Mouse (Mus musculus) pancreas, adult 10 weeks (tissue): ENCODE results near the gene Pafah2. TPM values are rescaled to one million over a fixed set of nuclear protein-coding genes. Genes with fewer than 3 reads are reported as not detected.

Source experiments
- polyA plus RNA-seq: library from polyadenylated mRNA; stranded (reverse); fragments of 350-450 nt; fragmentation: Illumina TruSeq; extraction: RNeasy Lipid Tissue Mini Kit (QIAGEN cat#74804); gene quantifications from one replicate; pipeline ENCODE4 v1.2.3, GENCODE M21; 2015; ENCODE audit warnings: low read depth, low replicate concordance; ENCODE audit not compliant: insufficient read depth

The Pafah2 gene
- polyA plus RNA-seq = 4.3 TPM

GRCm38 (mm10) chr4:134395977-134396825 lies at the start of gene Pafah2:
Gene Pafah2 (plus strand): TSS chr4:134396320.

DNA sequence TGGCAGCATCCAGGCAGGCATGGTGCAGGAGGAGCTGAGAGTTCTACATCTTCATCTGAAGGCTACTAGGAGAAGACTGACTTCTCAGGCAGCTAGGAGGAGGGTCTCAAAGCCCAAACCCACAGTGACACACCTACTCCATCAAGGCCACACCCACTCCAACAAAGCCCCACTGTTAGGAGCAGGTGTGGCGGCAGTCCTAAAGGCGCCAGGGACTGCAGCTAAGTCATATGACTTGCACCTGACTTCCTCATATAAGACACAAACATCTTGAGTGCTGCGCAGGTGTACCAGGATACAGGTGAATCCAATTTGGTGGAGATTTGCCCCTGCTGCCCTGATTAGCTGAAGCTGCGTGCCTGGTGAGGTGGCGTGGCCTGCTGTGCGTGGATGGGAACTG lies 12.4 kb upstream of the Pafah2 start, which contains the start of gene Extl1:
Gene Extl1 (minus strand): TSS at position 101 of the 400 bp plus-strand sequence.

GRCm38 (mm10) chr4:134468215-134468575 lies 72.1 kb downstream of the Pafah2 start, which contains the start of gene Stmn1:
Gene Stmn1 (plus strand): TSS chr4:134468320.

Other genes with a start within 250 kb of the Pafah2 start
- 12.7 TPM for gene Cep85, start 209.2 kb upstream of the Pafah2 start, polyA plus RNA-seq
- gene Gm7534, start 193.3 kb upstream of the Pafah2 start, polyA plus RNA-seq = not detected
- 0.65 TPM for gene Catsper4, start 168.9 kb upstream of the Pafah2 start, polyA plus RNA-seq
- 4.4 TPM for gene Cnksr1, start 157.9 kb upstream of the Pafah2 start, polyA plus RNA-seq
- not detected for gene E130218I03Rik, start 152.7 kb upstream of the Pafah2 start, polyA plus RNA-seq
- gene Zfp593, start 150.7 kb upstream of the Pafah2 start, polyA plus RNA-seq = 2.0 TPM
- not detected for gene Gm30191, start 149.4 kb upstream of the Pafah2 start, polyA plus RNA-seq
- 6.8 TPM for gene Grrp1, start 142.2 kb upstream of the Pafah2 start, polyA plus RNA-seq
- gene Pdik1l, start 108.4 kb upstream of the Pafah2 start, polyA plus RNA-seq = 1.6 TPM
- not detected for gene Trim63, start 81.2 kb upstream of the Pafah2 start, polyA plus RNA-seq
- 1.2 TPM for gene Slc30a2, start 53.1 kb upstream of the Pafah2 start, polyA plus RNA-seq
- gene Extl1, start 12.5 kb upstream of the Pafah2 start, polyA plus RNA-seq = 4.4 TPM
- gene Stmn1, start 72.0 kb downstream of the Pafah2 start, polyA plus RNA-seq = 9.7 TPM
- 1.4 TPM for gene Paqr7, start 100.4 kb downstream of the Pafah2 start, polyA plus RNA-seq
- gene Aunip, start 114.7 kb downstream of the Pafah2 start, polyA plus RNA-seq = not detected
- 12.1 TPM for gene Mtfr1l, start 139.1 kb downstream of the Pafah2 start, polyA plus RNA-seq
- gene Selenon, start 155.8 kb downstream of the Pafah2 start, polyA plus RNA-seq = 7.8 TPM